20 mouse cellular contexts compared by ENCODE assay signal in the genomic region with DNA sequence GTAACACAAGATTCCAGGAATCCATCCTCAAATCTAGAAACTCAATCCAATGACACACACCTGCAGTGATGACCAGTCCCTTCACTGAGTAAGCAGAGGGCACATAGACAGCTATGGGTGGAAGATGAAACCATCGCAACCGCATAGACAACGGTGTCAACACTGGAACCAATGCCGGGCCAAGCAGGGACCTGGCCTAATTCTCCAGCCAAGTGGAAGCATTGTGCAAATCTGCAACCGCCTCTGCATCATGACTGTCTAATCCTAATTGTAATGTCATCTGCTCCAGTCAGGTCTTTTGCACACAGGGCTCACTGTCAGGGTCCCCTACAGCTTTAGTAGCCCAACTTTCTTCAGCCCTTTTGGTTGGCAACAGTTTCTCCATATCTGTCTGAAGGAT. TPM values are rescaled to one million over a fixed set of nuclear protein-coding genes. Genes with fewer than 3 reads are reported as not detected.
"Had no signal": no experiment of that assay in that cellular context is flagged by ENCODE, and none has a peak within 500 bp of the region (broad histone marks: within the 10 kb centered on the region; RNA-seq: fewer than 3 reads in every experiment).

No protein-coding gene starts in this region.

- H3K9me3 ChIP-seq: neural tube, embryonic 12.5 days; neural tube, embryonic 13.5 days; neural tube, embryonic 15.5 days; stomach, embryonic 15.5 days had no signal

- H3K4me3 ChIP-seq: neural tube, embryonic 12.5 days; neural tube, embryonic 13.5 days; neural tube, embryonic 15.5 days; stomach, embryonic 15.5 days had no signal

- H3K27ac ChIP-seq: neural tube, embryonic 12.5 days; neural tube, embryonic 13.5 days; neural tube, embryonic 15.5 days; stomach, embryonic 15.5 days; stomach, postnatal 0 days had no signal

- DNase-seq: right cerebral cortex, adult 18-20 months; right cerebral cortex, postnatal 14 days; right cerebral cortex, postnatal 25 days; right cerebral cortex, postnatal 4 days; spleen, adult 18-20 months; thymus, adult 18-20 months; thymus, adult 2 months; thymus, postnatal 14 days; thymus, postnatal 25 days; thymus, postnatal 36 days; thymus, postnatal 4 days had no signal

- H3K36me3 ChIP-seq: neural tube, embryonic 12.5 days; neural tube, embryonic 13.5 days; neural tube, embryonic 15.5 days; stomach, embryonic 15.5 days had no signal

- H3K9ac ChIP-seq: neural tube, embryonic 12.5 days; neural tube, embryonic 13.5 days; neural tube, embryonic 15.5 days; stomach, embryonic 15.5 days had no signal

- H3K27me3 ChIP-seq: neural tube, embryonic 12.5 days; neural tube, embryonic 13.5 days; neural tube, embryonic 15.5 days; stomach, embryonic 15.5 days had no signal

- H3K4me2 ChIP-seq: neural tube, embryonic 12.5 days; neural tube, embryonic 13.5 days; neural tube, embryonic 15.5 days; stomach, embryonic 15.5 days had no signal

- H3K4me1 ChIP-seq: neural tube, embryonic 12.5 days; neural tube, embryonic 13.5 days; neural tube, embryonic 15.5 days; stomach, embryonic 15.5 days had no signal

RNA-seq across cellular contexts. Expression of gene Ccdc113, which starts 33.4 kb away (rescaled TPM):
- total RNA-seq: neutrophil, adult 5-6 weeks had no signal
- polyA plus RNA-seq: small intestine, adult 2 months; spleen, adult 2 months; stomach, embryonic 14.5 days had no signal
